ENCODE assay signal across 8 mouse cellular contexts in the genomic region with DNA sequence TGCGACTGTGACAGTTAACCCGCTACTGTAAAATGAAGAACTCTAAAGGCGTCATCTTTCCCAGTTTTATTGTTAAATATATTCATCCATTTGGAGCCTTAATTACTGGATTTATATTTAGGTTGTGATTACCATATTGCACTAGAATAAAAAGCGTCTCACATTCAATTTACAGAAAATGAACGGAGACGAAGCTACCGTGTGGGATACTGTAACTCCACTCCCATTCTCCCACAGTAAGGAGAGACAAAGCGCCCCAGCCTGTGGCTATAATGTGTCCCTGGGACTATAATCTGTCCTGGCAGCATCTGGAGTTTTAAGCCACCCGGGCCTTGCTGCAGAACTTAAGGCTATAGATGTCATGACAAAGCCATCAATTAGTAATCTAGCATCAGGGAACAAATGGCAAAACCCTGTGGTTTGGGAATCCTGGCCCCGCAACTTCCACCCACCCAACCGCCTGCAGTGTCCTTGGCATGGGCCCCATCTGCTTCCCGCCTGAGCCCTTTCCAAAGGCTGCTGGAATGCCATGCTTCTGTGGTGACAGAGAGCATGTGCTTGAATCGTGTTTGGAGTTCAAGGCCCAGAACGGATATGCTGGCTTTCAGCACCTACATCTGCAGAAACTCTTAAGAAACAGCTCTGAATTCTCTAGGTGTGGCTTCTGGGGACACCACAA.
DNase-seq lines count a peak whose midpoint lies in the region; ATAC-seq lines count a peak whose summit lies in the region.

No protein-coding gene starts in this region.

- H3K9me3 ChIP-seq in intestine, embryonic 14.5 days (ENCODE audit: control insufficient read depth, low read length), result no peaks in the 10 kb centered on the region
- H3K9me3 ChIP-seq in intestine, embryonic 16.5 days (ENCODE audit: control insufficient read depth, low read length), result no peaks in the 10 kb centered on the region

- H3K4me1 ChIP-seq in intestine, embryonic 14.5 days (replicated peaks; ENCODE audit: control insufficient read depth, insufficient read depth, low read length), result peaks cover 38% of the 10 kb centered on the region
- peaks cover 20% of the 10 kb centered on the region for H3K4me1 ChIP-seq in intestine, embryonic 16.5 days (ENCODE audit: control insufficient read depth, insufficient read depth, low read length)

- H3K27me3 ChIP-seq in intestine, embryonic 14.5 days (replicated peaks; ENCODE audit: control insufficient read depth, insufficient read depth, low read length), result no peaks in the 10 kb centered on the region
- H3K27me3 ChIP-seq in intestine, embryonic 16.5 days (replicated peaks; ENCODE audit: control insufficient read depth, insufficient read depth, low read length), result no peaks in the 10 kb centered on the region

- ATAC-seq in intestine, embryonic 14.5 days (replicated peaks; ENCODE audit: low FRiP score, low TSS enrichment, low read depth), result no peak
- ATAC-seq in intestine, embryonic 16.5 days, result no peak
- ATAC-seq in megakaryocyte-erythroid progenitor cell, adult 5-6 weeks (replicated peaks; ENCODE audit: low FRiP score, low TSS enrichment, poor library complexity, severe bottlenecking), result no peak

- no peak overlapping the region for H3K4me2 ChIP-seq in intestine, embryonic 14.5 days (ENCODE audit: low read length)
- H3K4me2 ChIP-seq in intestine, embryonic 16.5 days (ENCODE audit: low read depth, low read length), result no peak overlapping the region

- intact Hi-C loops in gastrocnemius, postnatal 14 days (cut with DNase I; ENCODE audit: low total_unique reads), result no loop called here

- H3K36me3 ChIP-seq in intestine, embryonic 14.5 days (ENCODE audit: control insufficient read depth, insufficient read depth, low read length), result no peaks in the 10 kb centered on the region
- no peaks in the 10 kb centered on the region for H3K36me3 ChIP-seq in intestine, embryonic 16.5 days (ENCODE audit: control insufficient read depth, insufficient read depth, low read length)

- 77% methylated on average over 14 of the region's 14 CpGs for WGBS in intestine, embryonic 14.5 days
- 79% methylated on average over 14 of the region's 14 CpGs for WGBS in intestine, embryonic 16.5 days

- no peak overlapping the region for H3K27ac ChIP-seq in intestine, embryonic 14.5 days (ENCODE audit: low read depth)
- H3K27ac ChIP-seq in intestine, embryonic 16.5 days (ENCODE audit: low read length), result no peak overlapping the region

- H3K9ac ChIP-seq in intestine, embryonic 14.5 days (ENCODE audit: low read length), result no peak overlapping the region
- H3K9ac ChIP-seq in intestine, embryonic 16.5 days (ENCODE audit: low read depth, low read length), result no peak overlapping the region

- no peak overlapping the region for H3K4me3 ChIP-seq in intestine, embryonic 14.5 days (ENCODE audit: low read depth, low read length)
- no peak overlapping the region for H3K4me3 ChIP-seq in intestine, embryonic 16.5 days (ENCODE audit: low read length)

- peak; percentile 49 for DNase-seq in intestine, embryonic 14.5 days (ENCODE audit: low spot score)
- peak; percentile 32 for DNase-seq in ZHBTc4 (ENCODE audit: low read depth, low spot score)
- peak; percentile 47 for DNase-seq in gastrocnemius, postnatal 14 days
- peak; percentile 62 to 64 for DNase-seq in layer of hippocampus, adult 8-10 months (ENCODE audit: low spot score in 2 of 2)
- DNase-seq in right cerebral cortex, postnatal 25 days, result peak; percentile 46
- no peak for DNase-seq in B cell, adult 2 months

Comparison
In these comparisons a context has a peak if more than half of its experiments do, and no peak if none do; other contexts are left out.
1. DNase-seq: peak in intestine, embryonic 14.5 days (single experiment), ZHBTc4 (single experiment), gastrocnemius, postnatal 14 days (single experiment), layer of hippocampus, adult 8-10 months (2 of 2) and right cerebral cortex, postnatal 25 days (single experiment); none in B cell, adult 2 months (0 of 2).